Mouse (Mus musculus) embryonic fibroblast, embryonic 13.5 days (primary cell): ENCODE data around the gene Hspa1a. TPM values are rescaled to one million over a fixed set of nuclear protein-coding genes. Genes with fewer than 3 reads are reported as not detected.

Experiments used
- H3K27ac ChIP-seq: 2 replicates; pipeline ENCODE4 v1.5.1; 2012; ENCODE audit warnings: low read length, control low read depth, inconsistent platforms; ENCODE audit not compliant: insufficient read depth
- H3K4me1 ChIP-seq: 2 replicates; pipeline ENCODE4 v1.6.1; 2011; ENCODE audit warnings: low read length; ENCODE audit not compliant: control insufficient read depth, insufficient read depth
- H3K4me3 ChIP-seq: 2 replicates; pipeline ENCODE4 v1.5.1; 2011; ENCODE audit warnings: mild to moderate bottlenecking, control low read depth, low read length; ENCODE audit not compliant: insufficient read depth
- CTCF ChIP-seq: IDR thresholded peaks from 2 replicates; pipeline ENCODE4 v1.5.1; 2011; ENCODE audit warnings: mild to moderate bottlenecking, control low read depth, low read length, moderate library complexity, borderline replicate concordance; ENCODE audit not compliant: insufficient read depth
- POLR2A ChIP-seq: IDR thresholded peaks from 2 replicates; pipeline ENCODE4 v1.6.1; 2011; ENCODE audit warnings: low read depth, mild to moderate bottlenecking, control low read depth, low read length, moderate library complexity
- polyA plus RNA-seq: library from polyadenylated mRNA; stranded (reverse); fragments of >200 nt; gene quantifications from 2 replicates; pipeline ENCODE4 v1.2.4, GENCODE M21; 2011; ENCODE audit warnings: low read depth; ENCODE audit not compliant: missing spikeins, insufficient read length

The Hspa1a gene
- polyA plus RNA-seq, 1 experiment, result 6.0 TPM

GRCm38 (mm10) chr17:34955884-34956283 is 16.1 kb downstream of the Hspa1a start:
- Histone ChIP-seq H3K4me3 (no peak overlapping the region), H3K27ac (no peak overlapping the region), H3K4me1 (no peaks in the 10 kb centered on the region)
- TF ChIP-seq POLR2A (no peak), CTCF (no peak)

- no peak for TF ChIP-seq POLR2A
- TF ChIP-seq CTCF, result no peak
- H3K4me3 ChIP-seq, result no peak overlapping the region
- H3K27ac ChIP-seq, result no peak overlapping the region
- H3K4me1 ChIP-seq, result no peaks in the 10 kb centered on the region
These were observed 17.1 kb downstream of the Hspa1a start for GRCm38 (mm10) chr17:34954831-34955230.

- no peak for TF ChIP-seq CTCF
- no peak for TF ChIP-seq POLR2A
These were observed 18.1 kb downstream of the Hspa1a start for GRCm38 (mm10) chr17:34953904-34954303.

GRCm38 (mm10) chr17:34953258-34953657 is 18.7 kb downstream of the Hspa1a start:
- no peak for TF ChIP-seq CTCF
- TF ChIP-seq POLR2A, result no peak
- peak overlapping the region; percentile 44; the same call in 1 of the 2 replicates for H3K4me3 ChIP-seq
- H3K4me1 ChIP-seq, result no peaks in the 10 kb centered on the region
- H3K27ac ChIP-seq, result no peak overlapping the region

More at GRCm38 (mm10) chr17:34953904-34954303, 18.1 kb downstream of the Hspa1a start:
- H3K4me3 ChIP-seq, result no peak overlapping the region
- no peak overlapping the region for H3K27ac ChIP-seq
- no peaks in the 10 kb centered on the region for H3K4me1 ChIP-seq

GRCm38 (mm10) chr17:34952378-34953040 is 19.4 kb downstream of the Hspa1a start:
- no peaks in the 10 kb centered on the region for H3K4me1 ChIP-seq
- TF ChIP-seq POLR2A (peak; percentile 99), CTCF (peak; percentile 29; the same call in 1 of the 2 replicates)
- H3K4me3 ChIP-seq, result peak overlapping the region; percentile 71
- H3K27ac ChIP-seq, result peak overlapping the region; percentile 88

- no peaks in the 10 kb centered on the region for H3K4me1 ChIP-seq
- no peak for TF ChIP-seq POLR2A
- no peak for TF ChIP-seq CTCF
- peak overlapping the region; percentile 71 for H3K4me3 ChIP-seq
- peak overlapping the region; percentile 88 for H3K27ac ChIP-seq
These were observed 20.1 kb downstream of the Hspa1a start for GRCm38 (mm10) chr17:34951636-34952377.

- Histone ChIP-seq H3K4me1 (no peaks in the 10 kb centered on the region), H3K27ac (peak overlapping the region; percentile 88), H3K4me3 (peak overlapping the region; percentile 71)
- TF ChIP-seq CTCF, result no peak
- peak; percentile 8; the same call in 1 of the 2 replicates for TF ChIP-seq POLR2A
These were observed 21.2 kb downstream of the Hspa1a start for GRCm38 (mm10) chr17:34950514-34951455.

GRCm38 (mm10) chr17:34949553-34949969 is 22.4 kb downstream of the Hspa1a start:
- H3K4me1 ChIP-seq, result no peaks in the 10 kb centered on the region; the same call in 1 of the 2 replicates

More at GRCm38 (mm10) chr17:34949553-34949969, 22.4 kb downstream of the Hspa1a start:
- Histone ChIP-seq H3K27ac (no peak overlapping the region), H3K4me3 (no peak overlapping the region)
- TF ChIP-seq POLR2A (peak; percentile 64), CTCF (no peak)
